In the genomic region with DNA sequence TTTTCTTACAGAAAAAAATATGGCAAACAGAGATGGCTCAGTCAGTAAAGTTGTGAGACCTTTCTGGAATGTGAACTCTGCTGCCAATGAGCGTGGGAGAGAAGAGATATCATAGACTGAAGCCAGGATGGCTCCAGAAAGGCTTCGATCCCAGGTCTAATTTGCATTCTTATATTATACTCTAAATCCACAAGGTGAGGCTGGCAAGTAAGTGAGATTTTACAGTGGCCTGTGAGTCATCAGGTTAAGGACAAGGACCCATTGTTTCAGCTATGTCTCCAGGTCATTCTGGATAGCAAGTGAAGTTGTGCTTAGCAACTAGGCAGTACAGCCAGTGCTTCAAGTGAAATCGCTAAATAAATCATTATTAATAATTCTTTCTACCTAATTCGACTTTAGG, we compare ENCODE assay signal across 28 mouse cellular contexts. TPM values are rescaled to one million over a fixed set of nuclear protein-coding genes. Genes with fewer than 3 reads are reported as not detected.
DNase-seq lines count a peak whose midpoint lies in the region; ATAC-seq and TF ChIP-seq lines count a peak whose summit lies in the region.
"Had no signal": no experiment of that assay in that cellular context is flagged by ENCODE, and none has a peak within 500 bp of the region (broad histone marks: within the 10 kb centered on the region; RNA-seq: fewer than 3 reads in every experiment).

No protein-coding gene starts in this region.

- whole genome bisulfite sequencing in heart, embryonic 12.5 days, result 71% methylated on average over 4 of the region's 4 CpGs
- 82% methylated on average over 4 of the region's 4 CpGs for WGBS in hindbrain, embryonic 13.5 days
- WGBS in lung, adult 2 months, result 71% methylated on average over 4 of the region's 4 CpGs
- 82% methylated on average over 4 of the region's 4 CpGs for WGBS in hindbrain, embryonic 12.5 days

- no peak overlapping the region for H3K4me3 ChIP-seq in heart, embryonic 12.5 days
- H3K4me3 ChIP-seq in hindbrain, embryonic 13.5 days, result no peak overlapping the region
- H3K4me3 ChIP-seq in lung, adult 2 months (replicated peaks; ENCODE audit: extremely low read depth, low read depth, low read length), result no peak overlapping the region
- no peak overlapping the region for H3K4me3 ChIP-seq in hindbrain, embryonic 12.5 days
- H3K4me3 ChIP-seq: heart, embryonic 13.5 days; intestine, embryonic 15.5 days had no signal

- ATAC-seq in heart, embryonic 12.5 days (ENCODE audit: insufficient number of reproducible peaks, low FRiP score), result no peak
- peak; percentile 42 for ATAC-seq in Patski
- no peak for ATAC-seq in hindbrain, embryonic 13.5 days (ENCODE audit: low FRiP score)
- no peak for ATAC-seq in hindbrain, embryonic 12.5 days (ENCODE audit: low FRiP score)
- ATAC-seq: activated CD4-positive, CD25-positive, alpha-beta regulatory T cell, adult 4 months; forebrain, embryonic 14.5 days; hindbrain, embryonic 16.5 days; intestine, embryonic 15.5 days had no signal

- H3K36me3 ChIP-seq in heart, embryonic 12.5 days, result no peaks in the 10 kb centered on the region
- no peaks in the 10 kb centered on the region for H3K36me3 ChIP-seq in hindbrain, embryonic 13.5 days
- no peaks in the 10 kb centered on the region for H3K36me3 ChIP-seq in hindbrain, embryonic 12.5 days
- H3K36me3 ChIP-seq: heart, embryonic 13.5 days; intestine, embryonic 15.5 days had no signal

- in situ Hi-C loops in Patski (cut with MboI; ENCODE audit: low pct_unique_long_range_greater_than_20kb), result loop anchor here (10.0 kb wide), 1 partner anchor 49 kb away; no protein-coding TSS in a partner anchor

- no peak overlapping the region for H3K27ac ChIP-seq in heart, embryonic 12.5 days (ENCODE audit: poor library complexity, severe bottlenecking)
- H3K27ac ChIP-seq in hindbrain, embryonic 13.5 days, result no peak overlapping the region
- no peak overlapping the region for H3K27ac ChIP-seq in hindbrain, embryonic 12.5 days
- H3K27ac ChIP-seq: heart, embryonic 13.5 days; intestine, embryonic 15.5 days had no signal

- CTCF ChIA-PET in Patski (lab: Charles Lee), result no interaction called here

- peaks cover 14% of the 10 kb centered on the region for H3K9me3 ChIP-seq in heart, embryonic 12.5 days (replicated peaks)
- H3K9me3 ChIP-seq in hindbrain, embryonic 13.5 days, result peaks cover 19% of the 10 kb centered on the region
- peaks cover 12% of the 10 kb centered on the region for H3K9me3 ChIP-seq in hindbrain, embryonic 12.5 days (replicated peaks)
- H3K9me3 ChIP-seq: heart, embryonic 13.5 days; intestine, embryonic 15.5 days had no signal

- peak; percentile 24 for DNase-seq in heart, adult 11 months
- no peak for DNase-seq in Patski (ENCODE audit: low read depth, low spot score)
- peak; percentile 59 for DNase-seq in fat pad, adult 2 months (ENCODE audit: extremely low read depth, low read depth, low spot score)
- no peak for DNase-seq in cerebellum, postnatal 4 days (ENCODE audit: low spot score in 2 of 2)
- no peak for DNase-seq in lung, adult 2 months
- DNase-seq: adrenal gland, postnatal 10 days; adrenal gland, postnatal 36 days; cerebellum, adult 11 months; cerebellum, adult 2 months; cerebellum, adult 9-11 months; cerebellum, postnatal 25 days; gastrocnemius, postnatal 10 days; gastrocnemius, postnatal 36 days; heart, adult 18-20 months; heart, postnatal 14 days; heart, postnatal 4 days; kidney, adult 11 months; kidney, adult 8-10 months had no signal

- no peaks in the 10 kb centered on the region for H3K4me1 ChIP-seq in heart, embryonic 12.5 days (replicated peaks)
- H3K4me1 ChIP-seq in hindbrain, embryonic 13.5 days (replicated peaks), result no peaks in the 10 kb centered on the region
- no peaks in the 10 kb centered on the region for H3K4me1 ChIP-seq in lung, adult 2 months (ENCODE audit: control insufficient read depth, insufficient read depth, low read length)
- H3K4me1 ChIP-seq in hindbrain, embryonic 12.5 days, result no peaks in the 10 kb centered on the region
- H3K4me1 ChIP-seq: heart, embryonic 13.5 days; intestine, embryonic 15.5 days had no signal

- peak; percentile 53 for TF ChIP-seq CTCF in Patski (IDR thresholded peaks at IDR 0.05)
- TF ChIP-seq CTCF in lung, adult 2 months (IDR thresholded peaks at IDR 0.05; ENCODE audit: insufficient read depth, low read length), result no peak

- no peak overlapping the region for H3K9ac ChIP-seq in heart, embryonic 12.5 days
- H3K9ac ChIP-seq in hindbrain, embryonic 13.5 days, result no peak overlapping the region
- no peak overlapping the region for H3K9ac ChIP-seq in hindbrain, embryonic 12.5 days
- H3K9ac ChIP-seq: heart, embryonic 13.5 days; intestine, embryonic 15.5 days had no signal

- POLR2A ChIA-PET in Patski (lab: Charles Lee), result no interaction called here

- TF ChIP-seq POLR2A in lung, adult 2 months (IDR thresholded peaks at IDR 0.05; ENCODE audit: borderline replicate concordance, extremely low read depth, low read depth, low read length), result no peak

- H3K4me2 ChIP-seq in heart, embryonic 12.5 days, result no peak overlapping the region
- H3K4me2 ChIP-seq in hindbrain, embryonic 13.5 days, result no peak overlapping the region
- H3K4me2 ChIP-seq in hindbrain, embryonic 12.5 days (replicated peaks), result no peak overlapping the region
- H3K4me2 ChIP-seq: heart, embryonic 13.5 days; intestine, embryonic 15.5 days had no signal

- no peaks in the 10 kb centered on the region for H3K27me3 ChIP-seq in heart, embryonic 12.5 days (replicated peaks)
- H3K27me3 ChIP-seq in Patski, result no peaks in the 10 kb centered on the region
- no peaks in the 10 kb centered on the region for H3K27me3 ChIP-seq in hindbrain, embryonic 13.5 days
- no peaks in the 10 kb centered on the region for H3K27me3 ChIP-seq in hindbrain, embryonic 12.5 days
- H3K27me3 ChIP-seq: heart, embryonic 13.5 days; intestine, embryonic 15.5 days had no signal

RNA-seq across cellular contexts. Expression of a gene that starts 33.4 kb away (rescaled TPM):
- 0.06 TPM in 1 of 2 replicates, not detected in the other for polyA plus RNA-seq in heart, embryonic 12.5 days (2016; fragmentation: Nextera tagmentation; extraction: Ambion mirVana)
- 0.04 TPM for polyA plus RNA-seq in Patski (2021)
- polyA plus RNA-seq in hindbrain, embryonic 13.5 days (2015; fragmentation: Nextera tagmentation; extraction: Ambion mirVana), result not detected in 2 replicates
- 0.22 and 0.26 TPM in 2 replicates for polyA plus RNA-seq in lung, adult 2 months (2012; rRNA removed)
- 0.14 and 0.23 TPM in 2 replicates for polyA plus RNA-seq in hindbrain, embryonic 12.5 days (2016; fragmentation: Nextera tagmentation; extraction: Ambion mirVana)
- polyA plus RNA-seq: activated CD4-positive, CD25-positive, alpha-beta regulatory T cell, adult 4 months; cerebellum, adult 2 months; cortical plate, adult 2 months; forebrain, embryonic 14.5 days; heart, embryonic 13.5 days; heart, embryonic 16.5 days; hindbrain, embryonic 16.5 days; intestine, embryonic 15.5 days had no signal

Comparison
In these comparisons a context has a peak if more than half of its experiments do, and no peak if none do; other contexts are left out.
1. DNase-seq: peak in heart, adult 11 months (single experiment) and fat pad, adult 2 months (single experiment); none in Patski (single experiment), cerebellum, postnatal 4 days (0 of 2) and lung, adult 2 months (single experiment).